Mouse (Mus musculus) spleen, adult 2 months (tissue): ENCODE data around the gene Hist1h3i. TPM values are rescaled to one million over a fixed set of nuclear protein-coding genes. Genes with fewer than 3 reads are reported as not detected.
"Not testable (repeated sequence)": the region's sequence is repeated elsewhere in the genome, so short reads cannot be mapped to it uniquely, and the experiment has no call there.

Experiments used
- DNase-seq, 2 experiments: peaks; one replicate each; pipeline versions ENCODE4 v3.0.0 to v3.0.0-alpha.2; 2012 to 2021; ENCODE audit warnings: low spot score in 2 of 2, low read depth in 1 of 2
- H3K27ac ChIP-seq: fragments of 200-500 bp; 2 replicates; pipeline ENCODE4 v1.5.1; 2012; ENCODE audit warnings: low read length, inconsistent platforms; ENCODE audit not compliant: insufficient read depth
- H3K27me3 ChIP-seq: fragments of 200-500 bp; 2 replicates; pipeline ENCODE4 v1.6.1; 2012; ENCODE audit warnings: mild to moderate bottlenecking, moderate library complexity, low read length, inconsistent platforms; ENCODE audit not compliant: control insufficient read depth, insufficient read depth
- H3K36me3 ChIP-seq: fragments of 200-500 bp; 2 replicates; pipeline ENCODE4 v1.6.1; 2012; ENCODE audit warnings: mild to moderate bottlenecking, low read length, inconsistent platforms; ENCODE audit not compliant: control insufficient read depth, insufficient read depth
- H3K4me1 ChIP-seq: fragments of 200-500 bp; 2 replicates; pipeline ENCODE4 v1.6.1; 2011; ENCODE audit warnings: inconsistent platforms; ENCODE audit not compliant: control insufficient read depth, insufficient read depth, insufficient read length
- H3K4me3 ChIP-seq: fragments of 200-500 bp; 2 replicates; pipeline ENCODE4 v1.5.1; 2011; ENCODE audit warnings: mild to moderate bottlenecking, inconsistent platforms; ENCODE audit not compliant: insufficient read depth, insufficient read length; ENCODE audit errors: extremely low read depth
- CTCF ChIP-seq: fragments of 200-500 bp; IDR thresholded peaks from 2 replicates; pipeline ENCODE4 v1.5.1; 2011; ENCODE audit warnings: mild to moderate bottlenecking, inconsistent platforms; ENCODE audit not compliant: insufficient read depth, insufficient read length, insufficient replicate concordance; ENCODE audit errors: extremely low read depth
- POLR2A ChIP-seq: fragments of 200-500 bp; IDR thresholded peaks from 2 replicates; pipeline ENCODE4 v1.6.1; 2011; ENCODE audit warnings: low read depth, low read length, inconsistent platforms
- WGBS: fragments of 180-500 bp; shearing (Covaris S2); methylation state at CpG from one replicate; pipeline ENCODE4 v1.1.7; 2018; 5-methylcytosine and 5-hydroxymethylcytosine counted together
- polyA plus RNA-seq: library from polyadenylated mRNA; depleted of rRNA; stranded (reverse); fragments of >200 nt; gene quantifications from 2 replicates; pipeline ENCODE4 v1.2.3, GENCODE M21; 2012

The Hist1h3i gene
- polyA plus RNA-seq, 1 experiment: 77.1 TPM

DNA sequence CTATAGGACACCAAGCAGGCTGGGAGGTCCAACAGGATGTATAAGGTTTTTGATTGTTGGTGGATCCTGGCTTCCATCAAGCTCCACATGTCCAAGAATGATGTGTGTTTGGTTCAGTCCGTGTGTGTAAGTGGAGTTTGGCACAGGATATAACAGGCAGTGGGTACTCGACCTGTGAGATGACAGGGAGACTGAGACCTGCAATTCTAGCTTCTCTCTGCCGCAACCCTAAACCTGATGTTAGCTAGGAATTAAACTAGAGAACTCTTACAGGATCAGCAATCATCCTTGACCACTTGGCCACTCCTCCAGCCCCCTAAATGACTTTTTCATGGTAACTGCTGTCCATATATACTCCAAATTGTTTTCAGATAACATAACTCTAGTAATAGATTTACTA, 30.8 kb downstream of the Hist1h3i start:
- Histone ChIP-seq H3K27ac (0 out of 2 replicates have a peak overlapping the region, but pooled peaks have one; percentile 10), H3K4me3 (no peak overlapping the region), H3K27me3 (no peaks in the 10 kb centered on the region), H3K4me1 (peaks cover 9% of the 10 kb centered on the region), H3K36me3 (no peaks in the 10 kb centered on the region)
- 63% methylated on average over 3 of the region's 3 CpGs for WGBS
- no peak for TF ChIP-seq POLR2A
- no peak for DNase-seq

DNA sequence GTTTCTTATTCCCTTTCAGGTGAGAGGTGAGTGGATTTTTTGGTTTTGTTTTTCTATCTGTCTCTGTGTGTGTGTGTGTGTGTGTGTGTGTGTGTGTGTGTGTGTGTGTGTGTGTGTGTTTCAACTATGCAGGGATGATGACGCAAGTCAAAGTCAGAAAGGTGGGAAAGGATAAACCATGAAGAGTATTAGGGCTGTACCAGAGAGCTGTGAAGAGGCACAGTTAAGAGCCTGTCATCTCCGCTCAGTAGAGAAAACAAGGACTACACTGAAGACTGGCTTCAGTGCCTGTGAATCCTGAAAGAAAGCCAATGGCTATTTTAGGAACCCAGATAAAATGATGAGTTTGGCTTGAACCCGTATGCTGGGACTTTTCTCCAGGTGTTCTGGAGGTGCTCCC, 31.3 kb downstream of the Hist1h3i start:
- H3K36me3 ChIP-seq: no peaks in the 10 kb centered on the region
- no peak overlapping the region for H3K4me3 ChIP-seq
- DNase-seq: no peak
- H3K27me3 ChIP-seq: no peaks in the 10 kb centered on the region
- TF ChIP-seq CTCF (no peak), POLR2A (no peak)
- peaks cover 9% of the 10 kb centered on the region for H3K4me1 ChIP-seq
- WGBS: 82% methylated on average over 3 of the region's 3 CpGs
- H3K27ac ChIP-seq: no peak overlapping the region; the same call in 1 of the 2 replicates

DNA sequence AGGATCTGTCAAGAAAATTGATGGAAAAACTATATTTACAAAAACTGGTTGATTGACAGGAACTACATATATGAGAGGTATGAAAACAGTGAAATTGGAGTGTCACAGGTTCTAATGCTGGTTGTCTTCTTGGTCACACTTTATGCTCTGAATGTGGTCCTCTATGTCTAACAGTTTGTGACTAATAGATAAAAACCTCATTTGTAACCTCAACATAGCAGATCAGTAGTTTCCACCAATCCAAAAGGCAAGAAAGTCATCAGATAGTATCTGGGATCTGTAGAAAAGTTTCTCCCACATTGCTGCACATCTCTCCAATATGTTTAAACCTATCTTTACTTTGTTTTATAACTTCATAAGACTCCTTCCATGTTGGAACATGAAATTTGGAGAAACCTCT, 31.8 kb downstream of the Hist1h3i start:
- Histone ChIP-seq H3K4me3 (no peak overlapping the region; the same call in 1 of the 2 replicates), H3K4me1 (peaks cover 9% of the 10 kb centered on the region), H3K36me3 (no peaks in the 10 kb centered on the region), H3K27me3 (no peaks in the 10 kb centered on the region), H3K27ac (no peak overlapping the region)
- TF ChIP-seq POLR2A (no peak), CTCF (no peak)
- no peak for DNase-seq

DNA sequence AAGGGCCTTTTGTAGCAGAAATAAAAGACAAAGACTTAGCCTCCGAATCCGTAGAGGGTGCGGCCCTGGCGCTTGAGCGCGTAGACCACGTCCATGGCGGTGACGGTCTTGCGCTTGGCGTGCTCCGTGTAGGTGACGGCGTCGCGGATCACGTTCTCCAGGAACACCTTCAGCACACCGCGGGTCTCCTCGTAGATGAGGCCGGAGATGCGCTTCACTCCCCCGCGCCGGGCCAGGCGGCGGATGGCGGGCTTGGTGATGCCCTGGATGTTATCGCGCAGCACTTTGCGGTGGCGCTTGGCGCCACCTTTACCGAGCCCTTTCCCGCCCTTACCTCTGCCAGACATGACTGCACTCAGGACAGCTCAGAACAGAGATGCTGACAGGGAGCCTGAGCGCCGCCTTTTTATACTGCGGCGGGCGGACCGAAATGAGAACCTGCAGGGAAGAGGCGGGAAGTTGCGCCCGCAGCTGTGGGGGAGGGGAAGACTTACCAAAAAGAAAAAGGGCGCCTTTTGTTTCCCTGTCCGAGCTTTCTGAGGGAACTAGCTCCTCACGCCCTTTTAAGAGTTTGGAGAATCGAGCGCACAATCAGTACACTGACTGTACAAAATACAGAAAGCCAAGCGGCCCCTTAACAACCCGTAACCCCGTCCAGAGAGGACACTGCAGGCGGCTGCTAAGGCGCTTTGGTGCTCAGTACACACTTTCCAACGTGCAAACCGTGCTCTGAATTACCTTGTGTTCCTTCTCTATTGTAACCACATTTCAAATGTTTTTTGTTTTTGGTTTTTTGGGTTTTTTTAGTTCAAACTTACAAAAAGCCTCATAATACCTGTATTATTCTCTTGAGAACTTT, 32.8 kb downstream of the Hist1h3i start, which contains the start of gene Hist1h4k:
Hist1h4k (minus strand) TSS at position 347 of the 859 bp plus-strand sequence.
- peak; percentile 52 for TF ChIP-seq POLR2A
- H3K4me1 ChIP-seq, H3K36me3 ChIP-seq, H3K27me3 ChIP-seq: not testable (repeated sequence)
- WGBS: under 1% methylated on average over 54 of the region's 56 CpGs
- Histone ChIP-seq H3K27ac (peak within 1 kb of the TSS; percentile 57), H3K4me3 (peak within 1 kb of the TSS; percentile 60)
- DNase-seq: peak in 1 of 2 experiments; percentile 86

DNA sequence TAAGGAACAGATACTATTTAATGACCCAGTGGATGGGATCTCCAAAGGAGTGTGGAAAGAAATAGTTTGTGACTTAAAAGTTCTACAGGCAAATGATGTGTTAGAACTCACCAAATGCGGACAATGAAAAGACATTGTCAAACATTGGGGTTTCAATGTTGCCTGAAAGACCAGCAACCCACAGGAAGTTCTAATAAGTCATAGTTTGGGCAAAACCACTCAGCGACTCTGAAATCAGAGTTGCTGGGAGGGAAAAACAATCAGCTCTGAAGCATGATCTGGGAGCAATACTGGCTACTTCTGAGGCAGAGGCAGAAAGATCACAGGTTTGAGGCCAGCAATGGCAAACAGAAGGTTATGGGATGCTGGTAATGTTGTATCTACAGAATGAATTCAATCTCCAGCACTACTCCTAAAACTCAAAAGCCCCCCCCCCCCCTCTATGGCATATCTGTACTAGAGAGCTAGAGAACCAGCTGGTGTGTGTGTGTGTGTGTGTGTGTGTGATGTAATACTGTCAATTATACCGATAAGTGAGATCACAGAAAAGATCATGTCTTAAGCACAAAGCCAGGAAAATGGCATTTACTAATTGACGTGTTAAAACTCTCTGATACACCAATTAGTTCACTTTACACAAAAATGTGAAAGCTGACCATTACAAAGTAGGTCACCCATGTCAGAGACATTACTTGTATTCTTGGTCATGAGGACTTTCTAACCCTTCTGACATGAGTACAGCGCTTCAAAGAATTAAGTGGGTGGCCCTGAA, 33.6 kb downstream of the Hist1h3i start:
- Histone ChIP-seq H3K4me1 (peaks cover 7% of the 10 kb centered on the region), H3K4me3 (peak overlapping the region; percentile 49), H3K27ac (peak overlapping the region; percentile 18; the same call in 1 of the 2 replicates), H3K36me3 (no peaks in the 10 kb centered on the region), H3K27me3 (no peaks in the 10 kb centered on the region)
- 11% methylated on average over 5 of the region's 5 CpGs for WGBS
- DNase-seq: no peak
- TF ChIP-seq CTCF: no peak
- no peak for TF ChIP-seq POLR2A

DNA sequence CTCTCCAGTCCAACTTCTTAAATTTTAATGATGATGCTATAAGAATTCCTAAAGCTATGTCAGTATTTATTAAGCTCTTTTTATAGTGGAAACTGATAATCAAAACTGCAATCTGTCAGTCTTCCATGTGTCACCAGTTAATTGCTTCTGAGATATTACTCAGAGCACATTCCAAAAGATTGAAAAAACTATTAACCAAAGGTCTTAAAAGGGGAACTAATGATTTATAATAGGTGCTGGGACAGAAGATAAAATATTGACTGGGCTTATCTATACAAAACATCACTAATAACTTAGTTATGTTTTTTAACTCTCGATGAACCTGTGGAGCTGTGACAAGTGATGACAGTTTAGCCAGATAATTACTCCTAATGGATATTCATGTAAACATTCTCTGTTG, 38.2 kb downstream of the Hist1h3i start:
- H3K36me3 ChIP-seq: no peaks in the 10 kb centered on the region
- H3K27me3 ChIP-seq: no peaks in the 10 kb centered on the region
- no peak for TF ChIP-seq POLR2A
- TF ChIP-seq CTCF: no peak
- peaks cover 3% of the 10 kb centered on the region for H3K4me1 ChIP-seq
- WGBS: 71% methylated on average over 1 of the region's 1 CpGs
- DNase-seq: no peak
- H3K4me3 ChIP-seq: no peak overlapping the region
- H3K27ac ChIP-seq: no peak overlapping the region
